Mouse (Mus musculus) hematopoietic stem cell, adult 5-6 weeks (primary cell): ENCODE data around the gene Pcmtd2. TPM values are rescaled to one million over a fixed set of nuclear protein-coding genes. Genes with fewer than 3 reads are reported as not detected.

ENCODE experiments used
- total RNA-seq: library from RNA; stranded (forward); fragments of 172-1452, 232-1000 nt; gene quantifications from 2 replicates; pipeline ENCODE4 v1.2.3, GENCODE M21; 2017

Gene Pcmtd2
- total RNA-seq, 1 experiment from 2014 or later: 59.8 TPM

Other genes starting within 250 kb of the Pcmtd2 start
- gene Prpf6, start 246.0 kb upstream of the Pcmtd2 start, total RNA-seq: 74.3 and 120 TPM in 2 replicates
- gene Zfp512b, start 245.1 kb upstream of the Pcmtd2 start, total RNA-seq: 17.1 and 40.2 TPM in 2 replicates
- 9.0 and 9.2 TPM in 2 replicates for gene Samd10, start 238.6 kb upstream of the Pcmtd2 start, total RNA-seq
- not detected in 2 replicates for gene Gm29797, start 180.8 kb upstream of the Pcmtd2 start, total RNA-seq
- gene Sox18, start 166.2 kb upstream of the Pcmtd2 start, total RNA-seq: 0.25 TPM in 1 of 2 replicates, not detected in the other
- gene Tcea2, start 157.5 kb upstream of the Pcmtd2 start, total RNA-seq: 9.1 and 22.7 TPM in 2 replicates
- 89.7 and 90.4 TPM in 2 replicates for gene Rgs19, start 143.9 kb upstream of the Pcmtd2 start, total RNA-seq
- gene Lkaaear1, start 139.4 kb upstream of the Pcmtd2 start, total RNA-seq: not detected in 2 replicates
- 0.75 TPM in 1 of 2 replicates, not detected in the other for gene Oprl1, start 122.8 kb upstream of the Pcmtd2 start, total RNA-seq
- not detected in 2 replicates for gene Myt1, start 74.5 kb upstream of the Pcmtd2 start, total RNA-seq
- 29.7 and 44.0 TPM in 2 replicates for gene Polr3k, start 26.5 kb downstream of the Pcmtd2 start, total RNA-seq
- gene Gm14496, start 153.3 kb downstream of the Pcmtd2 start, total RNA-seq: 0.10 TPM in 1 of 2 replicates, not detected in the other